Mouse (Mus musculus): Measurements from ENCODE around the gene Yars. TPM values are rescaled to one million over a fixed set of nuclear protein-coding genes. Genes with fewer than 3 reads are reported as not detected.

Gene Yars
- polyA plus RNA-seq, 1 experiment, result 28.2 TPM

DNA sequence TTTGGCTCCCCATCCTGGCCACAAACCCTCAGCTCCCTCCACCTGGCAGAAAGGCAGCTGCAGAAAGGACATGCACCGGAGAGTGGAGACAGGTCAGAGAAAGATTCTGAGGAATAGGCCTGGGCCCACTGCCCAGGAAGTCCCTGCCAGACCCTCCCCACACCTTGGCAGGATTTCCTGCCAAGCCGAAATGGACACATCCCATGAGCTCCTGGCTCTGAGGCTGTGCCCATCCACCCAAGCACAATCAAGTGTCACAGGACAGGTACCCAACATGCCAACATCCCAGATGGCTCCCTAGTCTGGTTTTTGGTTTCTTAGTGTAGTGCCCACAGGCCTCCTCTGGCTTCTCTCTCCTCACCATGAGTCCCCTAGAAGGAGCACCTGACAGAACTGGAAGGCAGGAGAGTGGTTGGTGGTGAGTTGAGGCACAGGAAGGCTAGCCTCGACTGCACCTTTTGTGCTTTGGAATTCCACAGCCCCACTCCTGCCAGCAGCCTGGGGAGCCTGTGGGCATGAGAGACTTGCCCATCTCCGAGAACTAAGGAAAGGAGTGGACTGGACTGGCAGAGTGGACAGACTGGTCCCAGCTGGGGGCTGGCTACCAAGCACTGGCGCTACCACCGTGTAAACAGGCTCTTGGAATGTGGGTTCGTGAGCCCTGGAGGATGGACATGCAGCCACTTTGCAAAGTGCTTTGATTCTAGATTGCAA, 31.0 kb downstream of the Yars start:
- Histone ChIP-seq H3K4me3 (replicated peaks; ENCODE audit: control insufficient read depth, low read depth, low read length) (no peak overlapping the region), H3K27ac (ENCODE audit: control insufficient read depth, insufficient read depth, low read depth, low read length, poor library complexity) (no peak overlapping the region), H3K4me1 (ENCODE audit: control insufficient read depth, insufficient read depth, low read length) (no peaks in the 10 kb centered on the region)
- 81% methylated on average over 7 of the region's 7 CpGs for WGBS
- no peak for TF ChIP-seq POLR2A (IDR thresholded peaks at IDR 0.05; ENCODE audit: borderline replicate concordance, control insufficient read depth, low read depth, low read length)
- no peak for TF ChIP-seq CTCF (IDR thresholded peaks at IDR 0.05; ENCODE audit: control insufficient read depth, insufficient read depth, low read length)

DNA sequence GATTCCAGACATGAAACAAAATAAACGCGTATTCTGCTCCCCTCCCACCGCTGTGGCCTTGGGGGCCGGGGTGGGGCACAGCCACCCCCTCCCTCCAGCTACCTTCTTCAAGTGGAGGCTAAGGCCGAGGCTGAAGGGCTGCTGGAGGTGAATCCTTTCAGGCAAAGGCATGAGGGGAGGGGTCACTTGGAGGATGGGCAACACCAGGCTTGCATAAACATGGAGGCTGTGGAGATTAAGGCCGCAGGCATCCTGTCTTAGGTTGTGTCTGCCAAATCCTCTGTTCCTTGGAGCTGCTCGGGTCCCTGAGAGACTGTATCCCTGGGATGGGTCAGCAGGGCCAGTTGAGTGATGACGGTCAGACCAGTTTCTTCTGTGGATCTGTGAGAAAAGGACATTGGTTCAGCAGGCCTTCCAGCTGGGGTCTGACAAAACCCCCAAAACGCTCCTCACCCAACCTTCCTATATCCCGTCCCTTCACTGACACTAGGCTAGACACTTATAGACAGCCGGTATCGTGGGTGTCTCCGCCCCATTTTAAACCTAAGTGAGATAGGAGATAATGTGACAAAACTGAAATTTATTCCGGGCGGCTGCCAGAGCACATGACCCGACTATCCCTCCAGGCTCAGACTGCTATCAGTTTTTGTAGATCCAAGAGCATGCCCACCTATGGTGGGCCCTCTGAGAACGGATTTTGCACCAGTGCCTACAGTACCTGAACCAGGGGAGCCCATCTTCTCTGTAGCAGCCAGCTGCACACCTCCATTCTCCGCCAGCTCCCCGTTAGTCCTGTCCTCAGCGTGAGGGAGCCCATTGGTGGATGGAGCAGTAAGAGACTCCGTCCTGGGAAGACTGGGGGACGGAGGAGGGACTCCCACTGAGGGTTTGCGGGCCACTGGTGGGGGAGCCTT, 31.8 kb downstream of the Yars start:
- H3K4me1 ChIP-seq (ENCODE audit: control insufficient read depth, insufficient read depth, low read length), result no peaks in the 10 kb centered on the region
- H3K4me3 ChIP-seq (replicated peaks; ENCODE audit: control insufficient read depth, low read depth, low read length), result no peak overlapping the region
- H3K27ac ChIP-seq (ENCODE audit: control insufficient read depth, insufficient read depth, low read depth, low read length, poor library complexity), result no peak overlapping the region
- 79% methylated on average over 23 of the region's 23 CpGs for WGBS
- TF ChIP-seq CTCF (IDR thresholded peaks at IDR 0.05; ENCODE audit: control insufficient read depth, insufficient read depth, low read length) (no peak), POLR2A (IDR thresholded peaks at IDR 0.05; ENCODE audit: borderline replicate concordance, control insufficient read depth, low read depth, low read length) (no peak)

DNA sequence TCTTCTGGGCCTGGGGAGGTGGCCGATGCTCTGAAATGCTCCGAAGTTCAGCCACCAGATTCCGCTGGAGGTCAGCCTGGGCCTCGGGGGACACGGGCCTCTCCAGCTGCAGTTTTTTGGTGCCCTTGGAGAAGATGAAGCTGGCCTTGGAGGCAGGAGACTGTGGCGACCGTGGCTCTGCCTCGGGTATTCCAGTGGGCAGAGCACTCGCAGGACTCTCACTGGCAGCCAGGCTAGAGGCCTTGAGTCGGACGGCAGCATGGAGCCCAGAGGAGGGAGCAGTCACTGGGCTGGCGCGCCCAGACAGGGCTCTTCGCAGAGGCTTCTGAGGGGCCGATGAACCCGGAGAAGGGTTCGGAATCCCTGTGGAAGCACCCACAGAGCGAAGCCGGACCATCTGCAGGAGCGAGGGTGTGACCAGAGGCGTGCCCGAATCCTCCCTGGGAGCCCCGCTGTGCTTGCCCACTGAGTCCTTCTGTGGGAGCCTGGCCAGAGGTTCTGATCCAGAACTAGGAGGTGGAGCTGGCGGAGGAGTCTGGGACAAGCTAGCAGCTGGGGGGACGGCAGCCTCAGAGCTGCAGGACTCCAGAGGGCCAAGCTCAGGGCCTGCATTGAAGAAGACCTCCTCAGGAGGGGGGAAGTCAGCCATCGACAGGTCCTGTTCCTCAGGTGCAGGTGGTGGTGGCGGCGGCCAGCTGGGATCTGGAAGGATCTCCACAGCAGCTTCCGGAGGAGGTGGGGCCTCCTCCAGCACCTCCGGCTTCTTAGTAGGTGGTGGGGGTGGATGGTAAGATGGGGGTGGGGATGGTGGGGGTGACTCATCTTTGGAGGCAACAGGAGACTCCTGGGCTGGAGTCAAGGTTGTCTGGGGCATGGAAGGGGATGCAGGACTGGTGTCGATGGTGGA, 32.7 kb downstream of the Yars start:
- Histone ChIP-seq H3K4me3 (replicated peaks; ENCODE audit: control insufficient read depth, low read depth, low read length) (no peak overlapping the region), H3K4me1 (ENCODE audit: control insufficient read depth, insufficient read depth, low read length) (no peaks in the 10 kb centered on the region), H3K27ac (ENCODE audit: control insufficient read depth, insufficient read depth, low read depth, low read length, poor library complexity) (no peak overlapping the region)
- no peak for TF ChIP-seq CTCF (IDR thresholded peaks at IDR 0.05; ENCODE audit: control insufficient read depth, insufficient read depth, low read length)
- TF ChIP-seq POLR2A (IDR thresholded peaks at IDR 0.05; ENCODE audit: borderline replicate concordance, control insufficient read depth, low read depth, low read length), result peak; percentile 1; the same call in 1 of the 2 replicates
- 91% methylated on average over 31 of the region's 31 CpGs for WGBS

DNA sequence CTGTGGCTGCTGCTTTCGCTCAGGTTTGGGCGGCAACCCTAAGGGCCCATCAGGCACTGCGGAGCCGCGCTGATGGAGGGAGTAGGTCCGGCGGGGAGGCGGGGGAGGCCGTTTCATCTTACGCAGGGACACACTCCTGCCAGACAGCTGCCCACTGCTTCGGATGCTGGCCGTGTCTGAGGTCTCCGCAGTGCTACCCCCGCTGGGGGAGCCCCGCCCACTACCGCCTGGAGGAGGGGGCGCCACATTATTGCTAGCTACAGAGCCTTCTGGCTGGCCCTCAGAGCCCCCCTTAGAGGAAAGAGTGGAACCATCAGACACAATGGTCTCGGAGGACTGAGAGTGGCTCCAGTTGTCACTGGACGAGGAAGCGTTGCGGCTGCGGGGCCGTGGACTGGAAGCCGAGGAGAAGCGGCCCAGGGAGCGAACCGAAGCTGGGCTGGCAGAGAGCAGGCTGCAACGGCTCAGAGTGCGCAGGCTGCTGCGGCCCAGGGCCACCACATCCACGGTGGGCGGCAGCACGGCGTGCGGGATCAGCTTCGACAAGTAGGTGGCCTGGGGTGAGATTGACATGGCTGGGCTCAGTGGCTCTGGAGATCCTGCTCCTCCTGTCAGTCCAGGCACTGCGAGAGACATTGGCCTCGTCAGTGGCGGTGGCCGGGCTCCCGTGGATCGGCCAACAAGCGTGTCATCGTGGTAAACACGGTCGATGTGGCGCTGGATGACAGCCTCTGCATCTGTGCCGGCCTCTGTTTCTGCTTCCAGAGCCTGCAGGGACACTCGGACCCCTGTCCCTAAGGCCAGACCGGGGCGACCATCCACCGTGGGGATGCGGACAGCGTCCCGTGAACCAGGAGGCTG, 34.1 kb downstream of the Yars start:
- Histone ChIP-seq H3K4me3 (replicated peaks; ENCODE audit: control insufficient read depth, low read depth, low read length) (no peak overlapping the region), H3K4me1 (ENCODE audit: control insufficient read depth, insufficient read depth, low read length) (no peaks in the 10 kb centered on the region), H3K27ac (ENCODE audit: control insufficient read depth, insufficient read depth, low read depth, low read length, poor library complexity) (no peak overlapping the region)
- TF ChIP-seq CTCF (IDR thresholded peaks at IDR 0.05; ENCODE audit: control insufficient read depth, insufficient read depth, low read length) (no peak), POLR2A (IDR thresholded peaks at IDR 0.05; ENCODE audit: borderline replicate concordance, control insufficient read depth, low read depth, low read length) (no peak)
- WGBS, result 90% methylated on average over 55 of the region's 55 CpGs

GRCm38 (mm10) chr4:129225315-129225714, 35.8 kb downstream of the Yars start:
- Histone ChIP-seq H3K27ac (ENCODE audit: control insufficient read depth, insufficient read depth, low read depth, low read length, poor library complexity) (no peak overlapping the region), H3K4me1 (ENCODE audit: control insufficient read depth, insufficient read depth, low read length) (no peaks in the 10 kb centered on the region), H3K4me3 (replicated peaks; ENCODE audit: control insufficient read depth, low read depth, low read length) (no peak overlapping the region)
- TF ChIP-seq POLR2A (IDR thresholded peaks at IDR 0.05; ENCODE audit: borderline replicate concordance, control insufficient read depth, low read depth, low read length), result no peak
- TF ChIP-seq CTCF (IDR thresholded peaks at IDR 0.05; ENCODE audit: control insufficient read depth, insufficient read depth, low read length), result no peak
- 90% methylated on average over 12 of the region's 12 CpGs for WGBS

GRCm38 (mm10) chr4:129226441-129226963, 36.9 kb downstream of the Yars start:
- Histone ChIP-seq H3K4me1 (ENCODE audit: control insufficient read depth, insufficient read depth, low read length) (no peaks in the 10 kb centered on the region), H3K27ac (ENCODE audit: control insufficient read depth, insufficient read depth, low read depth, low read length, poor library complexity) (no peak overlapping the region), H3K4me3 (replicated peaks; ENCODE audit: control insufficient read depth, low read depth, low read length) (no peak overlapping the region)
- 57% methylated on average over 5 of the region's 5 CpGs for WGBS
- TF ChIP-seq CTCF (IDR thresholded peaks at IDR 0.05; ENCODE audit: control insufficient read depth, insufficient read depth, low read length) (no peak), POLR2A (IDR thresholded peaks at IDR 0.05; ENCODE audit: borderline replicate concordance, control insufficient read depth, low read depth, low read length) (no peak)

Data from bone marrow, adult 2 months (tissue).